Mouse (Mus musculus) heart, adult 8-10 months (tissue): ENCODE measurements around the gene Frem1. TPM values are rescaled to one million over a fixed set of nuclear protein-coding genes. Genes with fewer than 3 reads are reported as not detected.

Experiments used
- DNase-seq: peaks from one replicate; pipeline ENCODE4 v3.0.0; 2022; ENCODE audit warnings: low spot score
- total RNA-seq, 4 experiments: library from RNA; stranded (reverse); gene quantifications; 2 replicates each; pipeline ENCODE4 v1.2.4; 2022

Gene Frem1
- total RNA-seq, 4 experiments from 2014 or later = 0.14 to 0.44 (median 0.17) TPM

GRCm38 (mm10) chr4:82933698-82934210, 118.4 kb downstream of the Frem1 start:
- DNase-seq = peak; percentile 58

GRCm38 (mm10) chr4:82930079-82930478, 122.1 kb downstream of the Frem1 start:
- no peak for DNase-seq

GRCm38 (mm10) chr4:82921962-82922361, 130.2 kb downstream of the Frem1 start:
- no peak for DNase-seq

- no peak for DNase-seq
Measured at GRCm38 (mm10) chr4:82918625-82919024, 133.5 kb downstream of the Frem1 start.

- no peak for DNase-seq
Measured at GRCm38 (mm10) chr4:82916678-82917050, 135.5 kb downstream of the Frem1 start.

- DNase-seq = peak; percentile 3
Measured at GRCm38 (mm10) chr4:82916003-82916677, 136.0 kb downstream of the Frem1 start.

- no peak for DNase-seq
Measured at GRCm38 (mm10) chr4:82915576-82915975, 136.6 kb downstream of the Frem1 start.

- no peak for DNase-seq
Measured at GRCm38 (mm10) chr4:82914601-82915143, 137.5 kb downstream of the Frem1 start.

GRCm38 (mm10) chr4:82895227-82895626, 156.9 kb downstream of the Frem1 start:
- no peak for DNase-seq

- DNase-seq = no peak
Measured at GRCm38 (mm10) chr4:82892247-82892646, 159.9 kb downstream of the Frem1 start.

- DNase-seq = no peak
Measured at GRCm38 (mm10) chr4:82891566-82891965, 160.6 kb downstream of the Frem1 start.

- no peak for DNase-seq
Measured at GRCm38 (mm10) chr4:82891049-82891448, 161.1 kb downstream of the Frem1 start.

- no peak for DNase-seq
Measured at GRCm38 (mm10) chr4:82890585-82890984, 161.6 kb downstream of the Frem1 start.

- no peak for DNase-seq
Measured at GRCm38 (mm10) chr4:82886148-82886547, 166.0 kb downstream of the Frem1 start.

- DNase-seq = no peak
Measured at GRCm38 (mm10) chr4:82885535-82885913, 166.6 kb downstream of the Frem1 start.

GRCm38 (mm10) chr4:82884636-82885534, 167.3 kb downstream of the Frem1 start, which contains the start of gene Cer1:
Cer1 (minus strand) TSS chr4:82885148.
- DNase-seq = no peak

GRCm38 (mm10) chr4:82882500-82882899, 169.6 kb downstream of the Frem1 start:
- DNase-seq = no peak

- DNase-seq = no peak
Measured at GRCm38 (mm10) chr4:82881366-82881765, 170.8 kb downstream of the Frem1 start.

- DNase-seq = no peak
Measured at GRCm38 (mm10) chr4:82880243-82880642, 171.9 kb downstream of the Frem1 start.

- no peak for DNase-seq
Measured at GRCm38 (mm10) chr4:82879152-82879551, 173.0 kb downstream of the Frem1 start.

- DNase-seq = no peak
Measured at GRCm38 (mm10) chr4:82876656-82877055, 175.5 kb downstream of the Frem1 start.

- no peak for DNase-seq
Measured at GRCm38 (mm10) chr4:82875532-82875931, 176.6 kb downstream of the Frem1 start.
